ENCODE assay signal across 13 mouse cellular contexts in genomic region chr2:179767527-179767849, GRCm38 (mm10).
DNase-seq lines count a peak whose midpoint lies in the region; ATAC-seq and TF ChIP-seq lines count a peak whose summit lies in the region.
"Had no signal": no experiment of that assay in that cellular context is flagged by ENCODE, and none has a peak within 500 bp of the region (broad histone marks: within the 10 kb centered on the region; RNA-seq: fewer than 3 reads in every experiment).

No protein-coding gene starts in this region.

- no peak for TF ChIP-seq CTCF in forebrain, postnatal 0 days (IDR thresholded peaks at IDR 0.05; ENCODE audit: low read depth)

- intact Hi-C loops in left cerebral cortex, postnatal 4 days (cut with DNase I), result no loop called here

- H3K9me3 ChIP-seq in forebrain, embryonic 10.5 days, result no peaks in the 10 kb centered on the region
- H3K9me3 ChIP-seq in forebrain, postnatal 0 days (ENCODE audit: low read length), result no peaks in the 10 kb centered on the region
- H3K9me3 ChIP-seq in neural tube, embryonic 11.5 days (ENCODE audit: control insufficient read depth, low read length), result no peaks in the 10 kb centered on the region
- H3K9me3 ChIP-seq in hindbrain, embryonic 14.5 days (ENCODE audit: control insufficient read depth, low read length), result no peaks in the 10 kb centered on the region
- H3K9me3 ChIP-seq in neural tube, embryonic 15.5 days (replicated peaks), result no peaks in the 10 kb centered on the region
- H3K9me3 ChIP-seq: embryonic facial prominence, embryonic 12.5 days had no signal

- H3K4me3 ChIP-seq in forebrain, embryonic 10.5 days, result peak overlapping the region; percentile 32
- H3K4me3 ChIP-seq in forebrain, postnatal 0 days (ENCODE audit: low read depth, low read length), result no peak overlapping the region
- H3K4me3 ChIP-seq in neural tube, embryonic 11.5 days (ENCODE audit: low read depth, low read length), result no peak overlapping the region
- no peak overlapping the region for H3K4me3 ChIP-seq in hindbrain, embryonic 14.5 days (replicated peaks; ENCODE audit: low read length)
- no peak overlapping the region for H3K4me3 ChIP-seq in neural tube, embryonic 15.5 days (replicated peaks)
- H3K4me3 ChIP-seq: embryonic facial prominence, embryonic 12.5 days had no signal

- no peak overlapping the region for H3K4me2 ChIP-seq in forebrain, postnatal 0 days (ENCODE audit: low read depth)
- H3K4me2 ChIP-seq in neural tube, embryonic 11.5 days (ENCODE audit: low read depth), result peak overlapping the region; percentile 38
- 0 out of 2 replicates have a peak overlapping the region, but pooled peaks have one; percentile 11 for H3K4me2 ChIP-seq in hindbrain, embryonic 14.5 days (replicated peaks)
- peak overlapping the region; percentile 32 for H3K4me2 ChIP-seq in neural tube, embryonic 15.5 days
- H3K4me2 ChIP-seq: embryonic facial prominence, embryonic 12.5 days; liver, embryonic 11.5 days had no signal

- DNase-seq in forebrain, embryonic 10.5 days (ENCODE audit: extremely low spot score, low spot score), result no peak
- DNase-seq in forebrain, postnatal 0 days, result no peak
- DNase-seq in neural tube, embryonic 11.5 days (ENCODE audit: low spot score), result no peak
- no peak for DNase-seq in neural tube, embryonic 10.5 days (ENCODE audit: extremely low spot score, low spot score)
- no peak for DNase-seq in hindbrain, embryonic 14.5 days (ENCODE audit: low spot score)
- no peak for DNase-seq in left cerebral cortex, postnatal 4 days
- no peak for DNase-seq in layer of hippocampus, adult 9-10 months (ENCODE audit: low spot score)
- DNase-seq: adrenal gland, adult 8-10 months; right cerebral cortex, adult 18-20 months had no signal

- no peaks in the 10 kb centered on the region for H3K36me3 ChIP-seq in forebrain, embryonic 10.5 days (replicated peaks)
- H3K36me3 ChIP-seq in forebrain, postnatal 0 days (ENCODE audit: insufficient read depth), result no peaks in the 10 kb centered on the region
- no peaks in the 10 kb centered on the region for H3K36me3 ChIP-seq in neural tube, embryonic 11.5 days (ENCODE audit: control insufficient read depth, insufficient read depth, low read length)
- H3K36me3 ChIP-seq in hindbrain, embryonic 14.5 days (replicated peaks; ENCODE audit: control insufficient read depth, insufficient read depth), result no peaks in the 10 kb centered on the region
- H3K36me3 ChIP-seq in neural tube, embryonic 15.5 days, result no peaks in the 10 kb centered on the region
- H3K36me3 ChIP-seq: embryonic facial prominence, embryonic 12.5 days had no signal

- peak overlapping the region; percentile 57 for H3K27ac ChIP-seq in forebrain, embryonic 10.5 days
- H3K27ac ChIP-seq in forebrain, postnatal 0 days (ENCODE audit: low read depth, low read length), result no peak overlapping the region
- no peak overlapping the region for H3K27ac ChIP-seq in neural tube, embryonic 11.5 days (ENCODE audit: low read depth, low read length)
- H3K27ac ChIP-seq in hindbrain, embryonic 14.5 days, result 0 out of 2 replicates have a peak overlapping the region, but pooled peaks have one; percentile 3
- H3K27ac ChIP-seq in neural tube, embryonic 15.5 days (replicated peaks), result peak overlapping the region; percentile 39; the same call in 1 of the 2 replicates
- H3K27ac ChIP-seq: embryonic facial prominence, embryonic 12.5 days had no signal

- H3K9ac ChIP-seq in forebrain, postnatal 0 days, result no peak overlapping the region
- no peak overlapping the region for H3K9ac ChIP-seq in neural tube, embryonic 11.5 days (ENCODE audit: low read length)
- no peak overlapping the region for H3K9ac ChIP-seq in hindbrain, embryonic 14.5 days
- H3K9ac ChIP-seq in neural tube, embryonic 15.5 days (replicated peaks), result no peak overlapping the region
- H3K9ac ChIP-seq: embryonic facial prominence, embryonic 12.5 days had no signal

- peaks cover 45% of the 10 kb centered on the region for H3K27me3 ChIP-seq in forebrain, embryonic 10.5 days (ENCODE audit: poor library complexity, severe bottlenecking)
- H3K27me3 ChIP-seq in forebrain, postnatal 0 days (ENCODE audit: insufficient read depth, low read length), result no peaks in the 10 kb centered on the region
- no peaks in the 10 kb centered on the region for H3K27me3 ChIP-seq in neural tube, embryonic 11.5 days (ENCODE audit: control insufficient read depth, insufficient read depth, low read length)
- no peaks in the 10 kb centered on the region for H3K27me3 ChIP-seq in hindbrain, embryonic 14.5 days (ENCODE audit: control insufficient read depth, insufficient read depth, low read length)
- 0 out of 2 replicates have a peak, but pooled peaks cover 3% of the 10 kb centered on the region for H3K27me3 ChIP-seq in neural tube, embryonic 15.5 days (replicated peaks)

- no peak for ATAC-seq in forebrain, postnatal 0 days
- peak; percentile 40; the same call in 1 of the 2 replicates for ATAC-seq in neural tube, embryonic 11.5 days (ENCODE audit: insufficient read depth, low FRiP score, low TSS enrichment)
- ATAC-seq in hindbrain, embryonic 14.5 days (ENCODE audit: low FRiP score), result no peak
- no peak for ATAC-seq in neural tube, embryonic 15.5 days (ENCODE audit: low FRiP score)
- ATAC-seq: intestine, embryonic 16.5 days had no signal

- WGBS in forebrain, embryonic 10.5 days, result 3% methylated on average over 9 of the region's 9 CpGs
- 12% methylated on average over 9 of the region's 9 CpGs for WGBS in forebrain, postnatal 0 days
- WGBS in neural tube, embryonic 11.5 days, result 6% methylated on average over 9 of the region's 9 CpGs
- WGBS in hindbrain, embryonic 14.5 days, result 2% methylated on average over 9 of the region's 9 CpGs
- 8% methylated on average over 9 of the region's 9 CpGs for WGBS in neural tube, embryonic 15.5 days

- H3K4me1 ChIP-seq in forebrain, embryonic 10.5 days, result peaks cover 47% of the 10 kb centered on the region
- H3K4me1 ChIP-seq in forebrain, postnatal 0 days (ENCODE audit: insufficient read depth), result peaks cover 15% of the 10 kb centered on the region; the same call in 1 of the 2 replicates
- peaks cover 11% of the 10 kb centered on the region for H3K4me1 ChIP-seq in neural tube, embryonic 11.5 days (ENCODE audit: control insufficient read depth, insufficient read depth, low read length)
- H3K4me1 ChIP-seq in hindbrain, embryonic 14.5 days (replicated peaks; ENCODE audit: control insufficient read depth, insufficient read depth, low read length), result peaks cover 25% of the 10 kb centered on the region
- peaks cover 44% of the 10 kb centered on the region for H3K4me1 ChIP-seq in neural tube, embryonic 15.5 days

Comparison
In these comparisons a context has a peak if more than half of its experiments do, and no peak if none do; other contexts are left out.
1. H3K27ac ChIP-seq: peak in forebrain, embryonic 10.5 days (single experiment), hindbrain, embryonic 14.5 days (single experiment) and neural tube, embryonic 15.5 days (single experiment); none in forebrain, postnatal 0 days (single experiment) and neural tube, embryonic 11.5 days (single experiment).